Mouse (Mus musculus): Measurements from ENCODE around the gene Actg1.

The Actg1 gene

DNA sequence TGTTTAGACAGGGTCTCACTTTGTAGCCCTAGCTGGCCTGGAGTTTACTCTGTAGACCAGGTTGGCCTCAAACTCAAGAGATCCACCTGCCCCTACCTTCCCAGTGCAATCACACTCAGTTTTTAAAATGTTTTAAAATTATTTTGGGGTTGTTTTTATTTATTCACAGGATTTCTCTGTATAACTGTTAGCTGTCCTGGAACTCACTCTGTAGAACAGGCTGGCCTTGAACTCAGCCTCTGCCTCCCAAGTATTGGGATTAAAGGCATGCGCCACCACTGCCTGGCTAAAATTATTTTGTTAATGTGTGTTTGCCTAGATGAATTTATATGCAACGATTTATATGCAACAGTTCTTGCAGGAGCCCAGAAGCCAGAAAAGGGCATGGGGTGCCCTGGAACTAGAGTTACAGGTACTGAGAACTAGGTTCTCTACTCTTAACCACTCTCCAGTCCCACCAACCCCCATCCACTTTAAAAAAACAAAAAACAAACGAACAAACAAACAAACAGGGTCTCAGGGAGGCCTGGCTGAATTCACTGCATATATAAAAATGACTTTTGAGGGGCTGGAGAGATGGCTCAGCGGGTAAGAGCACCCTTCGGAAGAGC, 3.9 kb downstream of the Actg1 start:
- no peak for DNase-seq

DNA sequence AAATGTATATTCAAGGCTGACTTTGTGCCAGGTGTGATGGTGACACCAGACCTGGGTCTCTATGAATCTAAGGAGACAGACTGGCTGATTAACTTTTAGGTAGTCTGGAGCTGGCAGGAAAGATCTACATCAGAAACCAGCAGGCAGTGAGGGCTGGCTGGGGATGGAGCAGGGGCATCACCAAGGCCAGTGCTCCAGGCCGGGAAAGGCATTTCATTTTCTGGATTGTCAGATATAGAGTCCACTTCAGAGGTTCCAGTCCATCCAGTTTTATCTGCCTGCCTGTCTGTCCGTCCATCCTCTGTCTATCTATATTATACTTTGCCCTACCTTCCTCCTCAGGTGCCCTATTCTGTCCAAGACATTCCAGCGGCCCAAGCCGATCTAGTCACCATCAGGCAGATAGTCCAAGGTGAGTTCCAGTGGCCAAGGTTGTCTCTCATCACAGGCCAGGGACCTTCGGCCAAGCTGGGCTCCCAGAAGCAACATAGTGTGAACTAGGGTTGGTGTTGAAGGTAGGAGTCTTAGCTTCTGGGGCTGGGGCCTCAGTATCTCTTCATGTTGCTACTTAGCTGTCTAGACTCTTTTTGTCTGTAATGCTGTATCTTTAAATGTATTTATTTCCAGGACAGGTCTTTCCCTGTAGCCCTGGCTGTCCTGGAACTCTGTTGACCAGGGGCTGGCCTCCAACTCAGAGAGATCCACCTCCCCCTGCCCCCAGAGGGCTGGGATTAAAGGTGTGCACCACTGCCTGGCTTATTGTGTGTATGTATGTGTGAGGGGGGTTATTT, 4.6 kb downstream of the Actg1 start:
- DNase-seq: peak; percentile 14

DNA sequence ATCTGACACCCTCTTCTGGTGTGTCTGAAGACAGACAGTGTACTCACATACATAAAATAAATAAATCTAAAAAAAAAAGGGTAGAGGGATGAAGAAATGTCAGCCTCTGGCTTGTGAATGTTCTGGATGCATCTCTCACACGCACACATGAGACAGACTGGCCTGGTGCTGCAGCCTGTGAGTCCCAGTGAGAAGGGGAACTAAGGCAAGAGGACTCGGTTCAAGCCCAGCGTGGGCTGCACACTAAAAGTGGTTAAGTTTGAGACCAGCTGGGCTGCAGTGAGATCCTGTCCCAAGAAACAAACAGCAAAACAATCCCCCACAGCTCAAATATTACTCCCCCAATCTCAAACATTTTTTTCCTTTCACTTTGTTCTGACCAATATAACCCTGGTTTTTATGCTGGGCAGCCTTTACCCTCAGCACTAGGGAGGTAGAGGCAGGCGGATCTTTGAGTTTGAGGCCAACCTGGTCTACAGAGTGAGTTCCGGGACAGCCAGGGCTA, 5.6 kb downstream of the Actg1 start:
- DNase-seq: no peak

DNA sequence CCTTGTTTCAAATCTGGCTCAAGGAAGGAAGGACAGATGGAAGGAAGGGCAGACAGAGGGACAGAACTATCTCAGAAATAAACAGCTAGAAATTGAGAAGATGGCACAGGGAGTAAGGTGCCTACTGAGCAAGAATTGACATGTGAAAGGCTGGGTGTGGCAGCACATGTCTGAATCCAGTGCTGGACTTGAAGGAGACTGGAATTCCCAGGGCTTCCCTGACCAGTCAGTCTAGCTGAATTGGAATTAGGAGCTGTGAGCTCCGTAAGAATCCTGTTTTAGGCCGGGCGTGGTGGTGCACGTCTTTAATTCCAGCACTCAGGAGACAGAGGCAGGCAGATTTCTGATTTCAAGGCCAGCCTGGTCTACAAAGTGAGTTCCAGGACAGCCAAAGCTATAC, 6.7 kb downstream of the Actg1 start:
- no peak for DNase-seq

DNA sequence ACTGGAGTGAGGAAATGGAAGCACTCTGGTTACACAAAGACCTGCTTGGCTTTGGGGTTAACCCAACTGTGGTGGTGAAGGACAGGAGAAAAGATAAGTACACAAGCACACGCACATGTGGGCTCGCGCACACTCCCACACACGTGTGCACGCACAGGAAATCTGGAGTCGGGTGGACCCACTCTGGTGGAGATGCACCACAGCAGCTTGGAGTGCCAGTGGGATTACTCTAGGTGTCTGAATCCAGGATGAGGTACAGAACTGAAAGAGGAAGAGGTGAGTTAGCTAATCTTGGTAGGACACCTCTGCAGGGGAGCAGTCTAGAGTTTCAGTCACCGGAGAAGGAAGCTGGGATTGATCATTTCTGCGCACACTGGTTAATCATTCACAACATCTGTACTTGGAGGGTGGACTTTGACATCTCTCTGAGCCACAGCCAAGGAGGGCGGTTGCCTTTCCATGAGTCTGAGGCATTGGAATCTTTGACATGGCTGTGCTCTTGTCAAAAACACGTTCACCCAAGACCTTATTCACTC, 8.3 kb downstream of the Actg1 start:
- DNase-seq: no peak

DNA sequence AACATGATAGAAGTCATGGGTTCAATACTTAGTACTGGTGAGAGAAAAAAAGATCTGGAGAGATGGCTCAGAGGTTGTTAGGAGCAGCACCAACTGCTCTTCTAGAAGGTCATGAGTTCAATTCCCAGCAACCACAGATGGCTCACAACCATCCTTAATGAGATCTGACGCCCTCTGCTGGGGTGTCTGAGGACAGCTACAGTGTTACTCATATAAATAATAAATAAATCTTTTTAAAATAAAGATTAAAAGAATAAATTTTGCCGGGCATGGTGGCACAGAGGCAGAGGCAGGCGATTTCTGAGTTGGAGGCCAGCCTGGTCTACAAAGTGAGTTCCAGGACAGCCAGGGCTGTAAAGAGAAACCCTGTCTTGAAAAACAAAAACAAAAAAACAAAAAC, 9.6 kb downstream of the Actg1 start:
- DNase-seq: peak; percentile 13

DNA sequence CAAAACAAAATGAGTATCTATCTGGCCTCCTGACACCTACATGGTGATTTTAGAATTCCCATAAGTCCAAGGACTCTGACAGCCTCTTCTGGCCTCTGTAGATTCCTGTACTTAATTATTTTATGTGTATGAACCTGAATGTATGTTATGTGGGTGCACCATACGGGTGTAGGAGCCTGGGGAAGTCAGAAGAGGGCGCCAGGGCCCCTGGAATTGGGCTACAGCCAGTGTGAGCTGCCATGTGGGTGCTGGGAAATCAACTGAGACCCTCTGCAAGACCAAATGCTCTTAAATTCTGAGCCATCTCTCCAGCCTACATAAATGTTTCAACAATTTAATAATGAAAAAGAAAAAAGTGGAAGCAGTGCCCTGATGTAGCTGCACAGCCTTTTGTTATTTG, 10.9 kb downstream of the Actg1 start:
- DNase-seq: no peak

DNA sequence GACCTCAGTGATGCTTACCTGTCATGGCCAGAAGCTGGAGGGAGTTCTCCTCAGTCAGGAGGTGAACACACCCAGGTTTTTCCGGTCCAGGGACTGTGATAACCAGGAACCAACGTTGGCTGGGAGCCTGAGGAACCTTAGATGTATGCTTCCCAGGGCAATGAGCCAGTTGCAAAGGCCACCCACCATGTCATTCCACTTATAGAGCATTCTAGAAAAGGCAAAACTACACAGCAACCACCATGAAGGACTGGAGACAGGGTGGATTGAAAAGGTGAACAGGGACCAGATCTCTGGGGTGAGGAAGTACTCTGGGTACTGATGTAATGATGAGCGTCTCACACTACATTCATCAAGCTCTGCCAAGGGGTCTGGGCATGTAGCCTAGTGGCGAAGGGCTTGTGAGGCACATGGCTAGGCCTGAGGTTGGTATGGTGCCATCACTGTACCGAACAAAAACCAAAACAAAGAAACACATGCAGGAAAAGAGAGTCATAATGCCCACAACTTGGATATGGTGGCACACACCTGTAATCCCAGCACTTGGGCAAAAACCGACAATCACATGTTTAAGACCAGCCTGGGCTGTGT, 12.8 kb downstream of the Actg1 start:
- DNase-seq: no peak

DNA sequence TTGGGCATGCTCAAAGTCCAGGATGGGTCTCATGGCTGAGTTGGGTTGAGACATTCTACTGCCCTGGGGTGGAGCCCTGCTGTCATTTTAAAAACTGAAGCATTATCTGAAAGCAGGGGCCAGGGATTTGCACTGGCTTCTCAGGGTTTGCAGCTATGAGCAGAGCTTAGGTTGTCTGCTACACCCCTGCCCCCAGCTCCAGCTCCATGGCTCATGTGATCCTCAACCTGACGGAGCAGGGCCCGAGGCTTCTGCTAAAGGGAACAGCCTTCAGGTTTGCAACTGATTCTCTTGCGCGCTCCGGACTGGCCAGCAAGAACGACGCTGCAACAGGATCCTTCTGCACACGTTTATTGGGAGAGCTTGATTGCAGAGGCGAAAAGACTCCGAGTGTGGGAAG, 28.2 kb downstream of the Actg1 start:
- no peak for DNase-seq

DNA sequence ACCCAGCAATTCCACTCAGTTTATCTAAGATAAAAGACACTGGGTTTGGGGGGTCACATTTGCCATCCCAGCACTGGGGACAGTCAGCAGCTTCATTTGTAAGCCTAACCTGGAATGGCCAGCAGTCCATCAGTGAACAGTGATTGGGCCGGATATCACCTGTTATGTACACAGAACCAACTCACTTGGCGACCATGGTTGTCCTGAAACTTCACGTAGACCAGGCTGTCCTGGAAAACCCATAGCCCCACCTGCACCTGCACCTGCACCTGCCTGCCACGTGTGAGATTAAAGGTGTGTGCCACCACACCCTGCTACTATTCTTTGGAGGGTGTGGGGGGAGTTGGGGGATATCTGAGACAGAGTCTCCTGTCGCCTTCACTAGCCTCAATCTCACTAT, 29.0 kb downstream of the Actg1 start:
- DNase-seq: no peak

DNA sequence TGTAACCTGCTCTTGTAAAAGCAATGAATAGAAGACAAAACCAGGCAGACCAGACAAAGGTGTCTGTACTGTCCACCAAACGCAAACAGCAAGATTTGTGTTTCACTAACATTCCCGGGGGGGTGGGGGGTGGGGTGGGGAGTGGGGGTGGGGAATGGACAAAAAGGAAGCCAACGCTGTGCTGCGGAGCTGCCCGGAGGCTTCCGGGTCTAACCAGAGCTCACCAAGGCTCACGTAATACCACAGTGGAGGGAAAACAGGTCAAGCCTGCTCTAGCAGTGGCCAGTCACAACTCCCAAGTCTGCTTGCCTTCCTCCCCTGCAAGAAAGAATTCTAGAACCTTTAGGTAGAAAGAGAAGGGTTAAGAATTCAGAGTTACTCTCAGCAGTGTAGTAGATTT, 30.9 kb downstream of the Actg1 start:
- DNase-seq: no peak

DNA sequence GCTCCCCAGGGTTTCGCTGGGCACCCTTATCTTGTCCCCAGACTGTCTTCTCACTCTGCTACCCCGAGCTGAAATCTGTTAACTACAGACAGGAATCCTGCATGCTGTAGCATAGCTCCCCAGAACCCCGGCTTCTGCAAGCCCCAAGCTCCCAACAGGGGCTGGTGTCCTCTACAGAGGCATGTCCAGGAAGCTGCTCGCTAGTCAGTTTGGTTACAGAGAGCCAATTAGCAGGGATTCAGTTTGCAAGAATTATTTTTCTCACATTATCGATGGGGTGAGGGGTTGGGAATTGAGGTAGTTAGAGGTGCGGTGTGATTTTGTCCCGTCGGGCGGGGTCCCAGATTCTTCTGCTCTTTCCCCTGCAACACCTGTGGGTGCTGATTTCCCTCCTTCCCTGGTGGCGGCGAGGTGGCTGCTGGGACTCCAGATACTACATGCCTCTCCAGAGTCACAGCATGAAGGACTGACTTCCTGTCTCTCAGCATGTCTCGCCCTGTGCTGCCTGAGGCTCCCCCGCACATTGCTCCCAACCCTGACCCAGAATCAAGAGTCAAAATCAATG, 31.6 kb downstream of the Actg1 start:
- DNase-seq: peak; percentile 59

DNA sequence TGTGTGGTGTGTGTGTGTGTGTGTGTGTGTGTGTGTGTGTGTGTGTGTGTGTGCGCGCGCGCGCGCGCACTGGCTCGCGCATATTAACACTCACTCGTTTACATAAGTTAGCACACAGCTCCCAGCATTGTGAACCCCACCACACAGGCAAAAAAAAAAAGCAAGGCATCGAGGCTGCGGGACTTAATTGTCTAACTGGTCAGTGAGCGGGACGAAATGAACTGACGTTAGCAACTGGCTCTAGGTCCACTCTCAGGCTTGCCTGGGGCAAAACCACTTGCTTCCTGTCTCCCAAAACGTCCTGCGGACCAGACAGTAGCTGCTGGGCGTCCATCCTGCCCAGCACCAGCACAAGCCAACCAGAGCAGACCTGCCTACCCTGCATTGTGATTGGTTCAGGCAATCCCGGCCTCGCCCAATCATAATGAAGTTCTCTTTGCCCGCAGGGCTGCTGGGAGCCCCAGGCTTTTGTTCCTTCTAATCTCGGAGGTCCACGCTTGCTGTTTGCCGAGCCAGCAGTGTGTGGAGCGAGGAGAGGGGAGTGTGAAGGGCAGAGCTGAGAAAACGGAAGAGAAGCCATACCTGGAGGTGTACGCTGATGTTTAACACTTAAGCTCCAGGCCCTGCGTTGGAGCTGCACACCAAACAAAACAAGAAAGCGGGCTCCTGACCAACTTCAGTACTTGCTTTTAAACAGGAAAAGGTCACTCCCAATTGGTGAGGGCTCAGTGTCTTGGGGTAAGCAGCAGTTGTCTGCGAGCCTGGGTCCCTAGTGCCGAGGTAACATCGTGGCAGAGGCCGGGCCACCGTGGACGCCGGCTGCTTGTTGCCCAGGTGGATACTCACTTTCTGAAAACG, 32.3 kb downstream of the Actg1 start:
- DNase-seq: peak; percentile 83

DNA sequence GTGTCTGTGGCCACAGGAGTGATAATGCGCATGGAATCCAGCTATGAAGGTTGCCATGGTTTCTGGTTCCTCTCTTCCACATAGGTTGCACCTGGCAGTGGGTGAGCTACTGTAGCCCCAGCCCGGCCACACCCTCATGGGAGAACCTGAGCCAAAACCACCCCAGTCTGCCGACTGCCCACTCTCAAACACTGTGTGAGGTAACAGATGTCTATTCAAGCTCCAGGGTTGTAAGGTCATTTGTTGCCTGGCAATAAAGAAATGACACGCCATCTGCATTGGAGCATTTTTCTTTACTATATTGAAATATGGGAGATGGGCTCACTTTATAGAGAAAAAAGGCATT, 33.0 kb downstream of the Actg1 start:
- peak; percentile 25 for DNase-seq

DNA sequence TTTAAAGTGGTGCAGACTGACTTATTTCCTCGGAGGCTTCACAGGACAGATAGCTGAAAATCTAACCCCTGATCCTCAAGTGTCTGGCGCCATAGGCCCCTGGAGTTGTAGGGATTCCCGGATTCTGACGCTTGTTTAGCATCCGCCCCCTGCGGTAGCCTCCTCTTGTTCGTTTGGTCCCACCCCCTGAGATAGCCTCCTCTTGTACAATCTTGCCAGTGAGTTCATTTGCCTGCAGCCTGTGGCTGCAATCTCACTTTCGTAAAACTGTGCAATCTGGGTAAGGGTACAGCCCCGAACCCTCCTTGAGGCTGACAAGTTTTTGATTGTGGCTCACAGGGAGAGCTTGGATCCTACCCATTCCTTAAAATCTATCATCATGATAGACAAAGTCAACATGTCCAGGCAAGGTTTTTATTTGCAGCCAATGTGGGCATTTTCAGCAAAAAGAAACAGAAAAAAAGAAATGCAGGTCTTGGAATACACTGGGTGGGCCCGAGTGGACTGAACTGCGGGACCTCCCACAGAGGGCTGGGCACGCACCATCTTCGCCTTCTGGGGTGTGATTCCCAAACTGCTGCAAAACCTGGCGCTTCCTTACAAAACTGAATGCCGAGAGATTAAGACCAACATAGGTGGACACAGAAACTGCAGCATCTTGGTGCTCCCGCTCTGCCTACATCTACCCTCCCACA, 33.5 kb downstream of the Actg1 start:
- DNase-seq: no peak

DNA sequence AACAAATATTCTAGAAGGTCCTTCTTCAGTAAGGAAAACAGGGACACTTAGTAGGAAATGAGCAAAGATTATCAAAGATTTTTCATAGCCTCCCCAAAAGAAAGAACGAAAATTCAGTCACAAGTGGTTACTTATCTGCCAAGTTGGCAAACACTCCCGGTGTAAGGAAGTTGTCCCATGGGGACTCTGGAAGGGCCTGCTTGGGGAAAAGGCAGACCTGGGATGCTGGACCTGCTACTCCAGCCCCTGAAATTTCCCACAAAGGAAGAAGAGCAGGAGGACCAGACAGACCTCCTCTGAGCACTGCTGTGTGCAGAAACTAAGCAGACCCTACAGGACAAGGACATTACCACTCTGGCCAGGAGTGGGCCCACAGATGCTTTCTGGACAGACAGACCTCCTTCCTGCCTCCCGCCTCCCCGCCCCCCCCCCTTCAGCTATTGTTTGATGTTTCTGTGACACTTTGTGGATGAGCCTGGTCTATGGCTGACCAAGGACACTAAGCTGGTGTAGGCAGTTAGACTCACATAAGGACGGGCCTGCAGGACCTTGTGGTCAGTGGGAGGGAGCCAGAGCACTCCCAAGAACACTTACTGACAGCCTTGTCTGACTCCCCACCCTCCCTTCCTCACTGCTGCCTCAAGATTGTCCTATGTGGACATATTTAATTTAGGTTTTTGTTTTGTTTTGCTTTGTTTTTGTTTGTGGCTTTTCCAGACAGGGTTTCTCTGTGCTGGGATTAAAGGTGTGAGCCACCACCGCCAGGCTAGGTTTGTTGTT, 34.2 kb downstream of the Actg1 start:
- DNase-seq: no peak

DNA sequence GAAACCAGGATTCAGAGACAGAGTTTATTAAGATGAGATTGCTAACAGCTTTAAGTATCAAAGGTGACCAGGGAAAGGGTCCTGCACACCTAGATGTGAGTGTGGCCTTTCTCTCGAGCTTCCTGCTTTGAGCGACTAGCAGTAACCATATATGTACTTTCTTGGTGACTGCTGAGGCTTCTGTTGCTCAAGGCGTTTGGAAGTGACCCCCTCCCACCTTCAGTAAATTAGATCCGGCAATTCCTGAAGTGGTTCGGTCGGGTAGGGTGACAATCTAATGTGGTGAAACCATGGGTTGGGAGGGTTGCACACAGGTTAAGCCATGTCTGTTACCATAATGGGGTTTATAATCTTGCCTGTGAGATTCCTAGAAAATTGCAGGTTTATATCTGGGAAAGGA, 36.3 kb downstream of the Actg1 start:
- no peak for DNase-seq

DNA sequence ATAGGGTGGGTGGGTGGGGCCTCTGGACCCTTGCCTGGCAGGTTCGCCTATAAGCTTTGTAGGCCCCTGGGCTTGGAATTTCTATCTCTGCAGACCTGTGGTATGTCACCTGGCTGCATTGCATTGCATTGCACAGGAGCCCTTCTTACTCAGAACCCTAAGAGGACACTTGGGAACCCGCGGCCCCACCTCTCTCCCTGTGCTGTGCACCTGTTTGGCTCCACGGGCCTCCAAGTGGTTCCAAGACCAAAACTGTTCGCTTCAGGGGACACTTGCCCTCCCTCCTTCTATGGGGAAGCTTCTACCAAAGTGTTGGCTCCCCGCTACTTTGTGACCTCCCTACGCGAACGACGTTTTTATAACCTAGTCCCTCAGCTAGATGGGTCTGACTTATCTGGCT, 36.8 kb downstream of the Actg1 start:
- DNase-seq: peak; percentile 35

DNA sequence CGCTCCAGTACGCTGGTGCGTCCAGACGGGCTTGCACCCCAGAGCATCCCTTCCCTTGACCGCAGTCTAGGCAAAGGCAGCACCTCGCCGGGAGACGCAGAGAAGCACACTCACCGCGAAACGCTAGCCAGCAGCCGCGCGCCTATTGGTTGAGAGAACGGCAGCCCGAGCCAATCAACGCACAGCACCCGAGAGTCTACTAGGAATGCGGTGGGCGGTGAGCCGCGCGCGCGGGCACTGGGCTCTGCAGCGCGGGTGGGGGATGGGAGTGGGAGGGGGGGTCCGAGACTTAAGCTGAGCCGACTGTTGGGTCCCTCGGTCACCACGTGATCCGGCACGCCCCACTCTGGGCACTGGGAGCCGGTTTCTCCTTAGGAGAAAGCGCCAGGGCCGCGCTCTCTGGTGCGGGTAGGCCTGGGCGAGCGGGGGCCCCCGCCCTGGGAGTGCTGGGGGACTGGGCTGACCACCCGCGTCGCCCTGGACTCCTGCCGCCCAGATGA, 37.5 kb downstream of the Actg1 start:
- peak; percentile 91 for DNase-seq

DNA sequence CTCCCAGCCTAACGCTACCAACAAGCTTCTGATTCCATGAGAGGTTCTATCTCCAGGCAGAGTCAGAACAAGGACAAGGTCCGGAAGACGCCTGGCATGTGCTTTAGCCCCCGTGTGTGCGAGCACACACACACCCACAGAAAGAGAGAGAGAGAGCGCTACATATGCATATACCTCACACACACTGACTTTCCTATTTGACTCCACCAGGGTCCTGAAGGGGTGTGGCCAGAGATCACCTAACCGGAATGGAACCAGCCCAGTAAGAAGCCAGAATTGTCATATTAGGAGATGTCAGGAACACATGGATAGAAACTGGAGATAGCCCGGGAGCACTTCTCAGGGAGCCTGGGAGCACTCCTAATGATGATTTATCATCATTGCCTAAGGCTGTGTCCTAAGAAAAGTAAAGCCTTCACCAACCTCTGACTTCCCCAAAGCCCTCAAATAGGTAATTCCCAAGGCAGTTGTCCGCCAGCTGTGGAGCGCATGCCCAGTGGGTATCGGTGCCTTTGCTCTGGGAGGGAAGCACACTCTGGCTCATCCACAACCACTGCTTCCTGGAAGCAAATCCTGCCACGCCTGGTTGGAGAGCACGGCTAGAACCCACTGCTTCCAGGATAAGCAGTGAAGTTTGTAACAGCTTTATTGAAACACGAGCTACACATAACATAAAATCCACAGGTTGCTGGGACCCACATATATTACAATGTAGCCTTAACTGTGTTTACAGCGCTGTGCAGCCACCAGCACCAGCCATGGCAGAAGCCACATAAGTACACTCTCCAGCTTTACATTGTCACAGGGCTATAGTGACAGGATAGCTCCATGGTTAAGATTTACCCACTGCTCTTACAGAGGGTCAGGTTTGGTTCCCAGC, 39.7 kb downstream of the Actg1 start:
- DNase-seq: no peak
